Mouse (Mus musculus): ENCODE data around the gene Dhcr24.

The Dhcr24 gene

GRCm38 (mm10) chr4:106560846-106561781 lies at the start of gene Dhcr24:
Gene Dhcr24 (plus strand): TSS chr4:106561038.
- peak; percentile 94 to 97 for DNase-seq (ENCODE audit: low spot score in 2 of 2)

GRCm38 (mm10) chr4:106514606-106515005 lies 46.2 kb upstream of the Dhcr24 start:
- no peak for DNase-seq (ENCODE audit: low spot score in 2 of 2)

DNA sequence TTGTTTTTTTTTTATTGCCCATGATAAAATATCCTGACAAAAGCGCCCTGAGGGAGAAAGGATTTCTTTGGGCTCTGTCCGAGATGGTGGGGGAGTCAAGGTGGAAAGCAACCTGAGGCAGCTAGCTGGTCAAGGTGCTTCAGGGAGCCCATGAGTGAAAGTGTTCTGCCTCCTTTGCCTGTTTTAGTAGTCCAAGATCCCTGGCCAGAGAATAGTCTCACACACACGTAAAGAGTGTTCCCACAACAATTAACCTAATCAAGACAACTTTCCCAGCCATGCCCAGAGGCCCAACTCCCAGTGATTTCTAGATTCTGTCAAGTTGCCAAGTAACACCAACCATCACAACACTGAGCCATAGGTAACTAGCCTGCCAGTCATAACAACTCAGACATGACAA lies 38.3 kb upstream of the Dhcr24 start:
- DNase-seq (ENCODE audit: low spot score in 2 of 2) = no peak

DNA sequence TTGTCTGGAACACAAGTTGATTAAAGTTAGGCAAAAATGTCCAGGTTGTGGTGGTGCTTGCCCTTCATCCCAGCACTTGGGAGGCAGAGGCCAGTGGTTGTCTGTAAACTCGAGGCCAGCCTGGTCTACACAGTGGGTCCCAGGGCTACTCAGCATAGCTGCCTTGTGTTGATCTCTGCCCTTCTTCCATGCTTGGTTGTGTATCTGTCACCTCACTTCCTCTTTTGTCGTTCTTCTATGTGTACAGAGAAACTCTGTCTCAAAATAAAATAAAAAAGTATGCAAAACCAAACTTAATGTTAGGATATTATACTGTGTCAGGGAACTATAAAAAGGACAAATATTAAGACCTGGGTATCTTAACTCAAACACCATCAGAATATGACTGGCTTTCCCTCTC lies 36.7 kb upstream of the Dhcr24 start:
- DNase-seq (ENCODE audit: low spot score in 2 of 2) = no peak

GRCm38 (mm10) chr4:106525001-106525400 lies 35.8 kb upstream of the Dhcr24 start:
- no peak for DNase-seq (ENCODE audit: low spot score in 2 of 2)

GRCm38 (mm10) chr4:106527856-106528547 lies 32.8 kb upstream of the Dhcr24 start:
- peak; percentile 31 to 56 for DNase-seq (ENCODE audit: low spot score in 2 of 2)

GRCm38 (mm10) chr4:106529375-106530112 lies 31.3 kb upstream of the Dhcr24 start:
- DNase-seq (ENCODE audit: low spot score in 2 of 2) = peak; percentile 87 to 92

DNA sequence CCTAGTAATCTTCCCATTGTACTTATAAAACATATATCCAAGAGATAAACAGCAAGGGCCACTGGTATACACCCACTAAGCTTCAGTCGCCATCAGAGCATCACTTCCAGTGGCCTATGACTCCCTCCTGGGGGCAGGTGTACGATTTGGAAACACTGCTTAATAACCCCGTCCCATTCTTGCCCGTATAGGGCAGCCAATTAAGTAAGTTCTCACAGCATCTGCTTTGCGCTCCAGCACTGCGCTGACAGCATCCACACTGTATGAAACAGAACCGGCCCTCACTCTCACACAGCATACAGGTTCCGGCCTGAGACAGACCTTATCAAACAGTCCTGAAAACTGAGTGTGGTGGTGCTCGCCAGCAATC lies 30.7 kb upstream of the Dhcr24 start:
- DNase-seq (ENCODE audit: low spot score in 2 of 2) = no peak

GRCm38 (mm10) chr4:106533421-106534080 lies 27.3 kb upstream of the Dhcr24 start:
- DNase-seq (ENCODE audit: low spot score in 2 of 2) = no peak

- no peak for DNase-seq (ENCODE audit: low spot score in 2 of 2)
Observed at GRCm38 (mm10) chr4:106534256-106534655, 26.6 kb upstream of the Dhcr24 start.

DNA sequence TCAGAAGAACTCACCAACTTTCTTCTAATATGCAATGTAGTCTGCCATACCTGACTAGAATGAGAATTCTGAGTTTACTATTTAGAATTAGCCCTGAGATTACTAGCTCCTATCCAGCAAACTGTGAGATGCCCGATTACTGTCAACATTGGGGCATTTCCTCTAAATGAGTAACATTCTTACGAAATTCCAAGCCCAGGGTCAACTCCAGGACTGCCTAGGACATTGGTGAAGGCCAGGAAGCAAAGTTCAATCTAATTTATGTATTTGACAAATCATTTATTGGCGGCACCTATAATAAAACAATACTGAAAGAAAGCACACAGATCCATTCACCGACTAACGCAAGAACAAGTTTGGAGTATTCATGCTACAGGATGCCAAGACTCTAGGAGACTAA lies 21.1 kb upstream of the Dhcr24 start:
- DNase-seq (ENCODE audit: low spot score in 2 of 2) = no peak

DNA sequence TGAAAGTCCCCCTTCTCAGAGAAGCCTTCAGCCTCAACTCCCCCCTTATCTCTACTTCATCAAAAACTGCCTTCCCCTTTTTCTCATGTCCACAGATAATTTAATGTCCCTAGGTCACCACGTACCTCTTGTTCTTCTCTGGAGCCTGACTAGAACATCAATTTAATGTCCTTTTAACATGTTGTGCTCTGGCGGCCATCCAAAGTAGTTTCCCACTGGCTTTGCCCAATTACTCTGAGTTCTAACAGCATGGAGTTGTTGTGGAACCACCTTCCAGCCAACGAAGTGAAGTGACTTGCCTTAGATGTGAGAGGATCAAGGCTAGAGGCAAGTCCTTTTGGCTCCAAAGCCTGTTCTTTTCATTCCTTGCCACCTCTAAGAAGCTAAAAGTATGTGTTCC lies 19.3 kb upstream of the Dhcr24 start:
- DNase-seq (ENCODE audit: low spot score in 2 of 2) = no peak

- no peak for DNase-seq (ENCODE audit: low spot score in 2 of 2)
Observed at GRCm38 (mm10) chr4:106542211-106542610, 18.6 kb upstream of the Dhcr24 start.

GRCm38 (mm10) chr4:106545817-106546373 lies 14.9 kb upstream of the Dhcr24 start:
- DNase-seq (ENCODE audit: low spot score in 2 of 2) = no peak

GRCm38 (mm10) chr4:106546896-106547295 lies 13.9 kb upstream of the Dhcr24 start:
- no peak for DNase-seq (ENCODE audit: low spot score in 2 of 2)

GRCm38 (mm10) chr4:106548113-106548512 lies 12.7 kb upstream of the Dhcr24 start:
- no peak for DNase-seq (ENCODE audit: low spot score in 2 of 2)

DNA sequence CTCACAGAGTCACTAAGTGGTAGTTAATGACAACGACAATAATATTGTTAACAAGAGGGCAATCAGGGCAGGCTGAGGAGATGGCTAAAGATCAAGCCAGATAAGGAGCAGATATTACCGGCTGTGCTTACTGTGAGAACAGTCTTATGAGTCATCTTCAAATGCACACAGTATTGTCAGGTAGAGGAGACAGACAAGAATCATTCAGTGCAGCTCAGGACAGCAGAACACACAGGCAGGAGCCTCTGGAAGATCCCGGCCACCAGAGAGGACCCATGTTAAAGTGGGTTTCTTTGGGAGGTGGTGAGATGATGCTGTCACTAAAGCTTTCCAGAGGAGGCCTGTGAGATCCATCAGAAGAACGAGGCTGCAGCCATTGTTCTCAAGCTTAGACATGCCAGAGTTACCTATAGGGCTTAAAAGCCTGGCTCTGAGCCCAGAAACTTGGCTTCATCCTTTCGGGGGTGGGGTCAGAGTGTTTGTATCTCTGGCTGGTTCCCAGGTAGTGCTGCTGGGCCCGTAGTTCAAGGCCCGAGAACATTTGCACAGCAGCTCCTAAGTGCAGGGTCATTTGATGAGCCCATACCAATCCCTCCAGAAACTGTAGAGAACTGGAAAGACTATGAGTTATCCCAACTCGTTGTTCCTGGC lies 10.2 kb upstream of the Dhcr24 start:
- no peak for DNase-seq (ENCODE audit: low spot score in 2 of 2)

DNA sequence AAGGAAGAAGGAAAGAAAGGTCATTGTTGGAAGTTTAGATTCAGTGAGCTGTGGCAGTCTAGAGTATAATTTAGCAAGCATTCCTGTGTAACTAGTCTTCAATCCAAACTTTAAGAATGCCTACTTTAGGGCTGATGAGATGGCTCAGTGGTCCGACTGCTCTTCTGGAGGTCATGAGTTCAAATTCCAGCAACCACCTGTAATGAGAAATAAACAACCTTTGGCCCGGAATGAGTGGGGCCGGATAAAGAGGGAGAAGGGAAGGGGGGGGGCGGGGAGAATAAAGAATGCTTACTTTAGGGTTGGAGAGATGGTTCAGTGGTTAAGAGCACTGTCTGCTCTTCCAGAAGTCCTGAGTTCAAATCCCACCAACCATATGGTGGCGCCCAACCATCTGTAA lies 3.6 kb upstream of the Dhcr24 start:
- no peak for DNase-seq (ENCODE audit: low spot score in 2 of 2)

DNA sequence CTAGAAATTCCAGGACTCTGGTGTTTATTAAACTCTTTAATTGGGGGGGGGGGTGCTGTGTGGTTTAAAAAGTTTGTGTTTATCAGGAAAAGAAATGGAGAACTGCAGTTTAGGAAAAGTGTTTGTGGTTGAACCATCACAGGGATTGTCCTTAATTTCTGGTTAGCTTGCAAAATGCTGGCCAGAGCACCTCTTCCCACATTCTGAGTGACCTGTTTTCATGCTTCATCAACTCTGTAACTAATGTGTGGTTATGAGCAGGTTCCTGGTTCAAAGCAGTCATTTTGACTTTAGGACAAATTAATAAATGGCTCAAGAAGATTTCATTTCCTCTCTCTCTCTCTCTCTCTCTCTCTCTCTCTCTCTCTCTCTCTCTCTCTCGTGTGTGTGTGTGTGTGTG lies 2.9 kb upstream of the Dhcr24 start:
- no peak for DNase-seq (ENCODE audit: low spot score in 2 of 2)

DNA sequence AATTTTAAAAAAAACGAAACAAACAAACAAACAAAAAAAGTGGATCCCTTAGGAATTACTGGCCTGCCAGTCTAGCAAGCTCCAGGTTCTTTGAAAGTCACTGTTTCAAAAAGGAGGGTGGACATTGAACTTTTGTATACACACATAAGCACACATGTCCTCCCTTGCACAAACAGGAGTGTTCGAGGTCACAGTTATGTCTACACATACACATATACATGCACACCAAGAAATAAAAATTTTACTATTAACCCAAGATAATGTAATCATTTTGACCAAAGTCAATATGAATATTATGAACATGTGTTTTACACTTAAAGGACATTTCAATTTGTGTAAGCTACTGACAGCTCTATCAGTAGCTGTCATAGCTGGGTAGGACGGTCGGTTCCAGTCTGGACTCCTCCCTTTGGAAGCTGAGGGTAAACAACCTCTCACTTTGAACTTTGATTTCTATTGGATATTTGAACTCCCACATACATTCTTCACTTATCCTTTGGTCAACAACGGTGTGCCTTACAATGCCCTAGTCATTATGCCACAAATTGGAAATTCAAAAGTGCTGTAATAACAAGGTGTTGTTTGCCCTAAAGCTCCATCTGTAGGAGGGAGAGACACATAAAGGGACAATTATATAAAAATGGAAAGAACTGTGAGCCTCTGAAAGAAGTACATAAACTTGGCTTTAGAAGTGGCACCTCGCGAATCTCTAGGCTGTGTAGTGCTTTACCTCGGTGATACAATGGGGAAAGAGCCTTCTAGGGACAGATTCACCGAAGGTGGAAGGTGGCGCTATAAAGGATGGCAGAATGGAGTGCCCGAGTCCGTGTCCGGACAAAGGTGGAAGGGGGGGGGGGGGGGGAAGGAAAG lies 1.3 kb upstream of the Dhcr24 start:
- DNase-seq (ENCODE audit: low spot score in 2 of 2) = no peak
